Mouse (Mus musculus) brain, embryonic 14.5 days (tissue): Measurements from ENCODE around the gene Htr7.

Experiments used
- CTCF ChIP-seq: fragments of 200-500 bp; IDR thresholded peaks from 2 replicates; pipeline ENCODE4 v1.5.1; 2012; ENCODE audit warnings: inconsistent platforms, mild to moderate bottlenecking, moderate library complexity, borderline replicate concordance; ENCODE audit not compliant: insufficient read depth, insufficient read length; ENCODE audit errors: extremely low read depth
- POLR2A ChIP-seq: fragments of 200-500 bp; IDR thresholded peaks from 2 replicates; pipeline ENCODE4 v1.6.1; 2012; ENCODE audit warnings: mild to moderate bottlenecking, inconsistent platforms, borderline replicate concordance; ENCODE audit not compliant: poor library complexity, insufficient read depth, insufficient read length, severe bottlenecking; ENCODE audit errors: extremely low read depth

DNA sequence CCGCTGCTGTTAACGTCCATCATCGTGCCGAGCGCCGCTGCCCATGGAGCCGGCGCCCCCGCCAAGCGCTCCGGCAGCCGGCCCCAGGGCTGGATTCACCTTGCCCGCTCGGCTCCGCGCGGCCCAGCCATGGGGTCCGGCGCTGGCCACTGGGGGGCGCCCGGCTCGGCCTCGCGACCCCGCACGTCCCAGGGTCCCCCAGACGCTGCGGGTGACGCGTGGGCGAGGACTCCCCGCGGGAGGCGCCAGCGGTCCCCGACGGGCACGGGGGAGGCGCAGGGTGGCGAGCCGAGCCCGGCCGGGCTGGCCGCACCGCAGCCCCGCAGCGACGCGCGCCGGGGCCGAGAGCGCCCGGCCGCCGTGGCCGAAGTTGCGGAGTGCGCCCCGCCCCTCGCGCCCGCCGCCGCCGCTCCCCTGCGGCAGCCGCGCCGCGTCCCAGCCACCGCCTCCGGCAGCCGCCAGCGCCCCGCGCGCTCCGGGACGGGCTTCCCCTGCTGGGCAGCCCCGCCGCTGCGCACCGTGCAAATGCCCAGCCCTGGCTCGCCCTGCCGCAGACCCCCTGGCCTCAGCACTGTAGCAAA is at the start of gene Htr7:
- TF ChIP-seq CTCF (peak; percentile 53; the same call in 1 of the 2 replicates), POLR2A (no peak)
